Mouse (Mus musculus) limb, embryonic 13.5 days (tissue): Measurements from ENCODE around the gene Gm9508. TPM values are rescaled to one million over a fixed set of nuclear protein-coding genes. Genes with fewer than 3 reads are reported as not detected.

Experiments
- ATAC-seq: fragments of 200-750 bp; cut with Nextera tagmentation; 2 replicates; pipeline ENCODE4 v1.8.0; 2017; ENCODE audit warnings: low read depth, moderate number of reproducible peaks, moderate TSS enrichment; ENCODE audit not compliant: low FRiP score
- H3K27ac ChIP-seq: fragments of 300-500 bp; sonication (generic); 2 replicates; pipeline ENCODE4 v1.5.1; 2015; ENCODE audit warnings: inconsistent platforms, mild to moderate bottlenecking, moderate library complexity
- H3K27me3 ChIP-seq: fragments of 300-500 bp; sonication (generic); 2 replicates; pipeline ENCODE4 v1.6.1; 2015; ENCODE audit warnings: mild to moderate bottlenecking, inconsistent platforms
- H3K36me3 ChIP-seq: fragments of 300-500 bp; sonication (generic); 2 replicates; pipeline ENCODE4 v1.6.1; 2015; ENCODE audit warnings: inconsistent platforms, mild to moderate bottlenecking, moderate library complexity
- H3K4me1 ChIP-seq: fragments of 300-500 bp; sonication (generic); 2 replicates; pipeline ENCODE4 v1.6.1; 2015; ENCODE audit warnings: inconsistent platforms
- H3K4me2 ChIP-seq: fragments of 300-500 bp; sonication (generic); replicated peaks from 2 replicates; pipeline ENCODE4 v1.6.1; 2015; ENCODE audit warnings: inconsistent platforms, mild to moderate bottlenecking, moderate library complexity
- H3K4me3 ChIP-seq: fragments of 300-500 bp; sonication (generic); 2 replicates; pipeline ENCODE4 v1.5.1; 2015; ENCODE audit warnings: moderate library complexity, mild to moderate bottlenecking, inconsistent platforms
- H3K9ac ChIP-seq: fragments of 300-500 bp; sonication (generic); 2 replicates; pipeline ENCODE4 v1.6.1; 2015; ENCODE audit warnings: mild to moderate bottlenecking, inconsistent platforms
- H3K9me3 ChIP-seq: fragments of 300-500 bp; sonication (generic); 2 replicates; pipeline ENCODE4 v1.6.1; 2016; ENCODE audit warnings: inconsistent platforms
- WGBS: fragments of 180-500 bp; shearing (Covaris S2); methylation state at CpG from one replicate; pipeline ENCODE4 v1.1.7; 2015; 5-methylcytosine and 5-hydroxymethylcytosine counted together
- polyA plus RNA-seq: library from polyadenylated mRNA; unstranded; fragments of >200 nt; fragmentation: Nextera tagmentation; extraction: Ambion mirVana; gene quantifications from 2 replicates; pipeline ENCODE4 v1.2.1, GENCODE M21; 2015

The Gm9508 gene
- polyA plus RNA-seq, 1 experiment from 2014 or later: not detected

DNA sequence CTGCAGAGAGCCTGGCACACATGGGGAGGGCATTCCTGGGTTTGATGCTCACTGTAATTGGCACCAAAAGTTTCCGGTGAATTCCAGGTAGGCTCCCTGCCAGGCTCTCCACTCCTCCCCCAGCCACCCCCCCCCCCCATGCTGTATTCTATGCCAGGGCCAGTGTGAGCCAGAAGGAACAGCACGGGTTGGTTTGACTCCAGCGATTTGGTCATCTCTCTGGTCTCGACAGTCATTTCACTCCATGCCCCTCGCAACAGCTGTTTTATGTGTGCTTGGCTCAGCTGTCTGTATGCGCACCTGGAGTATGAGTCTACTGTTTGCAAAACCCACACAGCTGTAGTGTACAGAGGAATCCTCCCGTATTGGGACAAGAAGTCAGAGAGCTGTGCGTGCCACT lies 30.7 kb downstream of the Gm9508 start:
- 0 out of 2 replicates have a peak, but pooled peaks have one; percentile 33 for ATAC-seq
- no peak overlapping the region for H3K4me3 ChIP-seq
- WGBS: 50% methylated on average over 8 of the region's 8 CpGs
- no peak overlapping the region for H3K4me2 ChIP-seq
- no peak overlapping the region for H3K27ac ChIP-seq
- peaks cover 19% of the 10 kb centered on the region for H3K27me3 ChIP-seq
- peaks cover 31% of the 10 kb centered on the region for H3K4me1 ChIP-seq
- H3K36me3 ChIP-seq: no peaks in the 10 kb centered on the region
- H3K9ac ChIP-seq: no peak overlapping the region
- no peaks in the 10 kb centered on the region for H3K9me3 ChIP-seq

DNA sequence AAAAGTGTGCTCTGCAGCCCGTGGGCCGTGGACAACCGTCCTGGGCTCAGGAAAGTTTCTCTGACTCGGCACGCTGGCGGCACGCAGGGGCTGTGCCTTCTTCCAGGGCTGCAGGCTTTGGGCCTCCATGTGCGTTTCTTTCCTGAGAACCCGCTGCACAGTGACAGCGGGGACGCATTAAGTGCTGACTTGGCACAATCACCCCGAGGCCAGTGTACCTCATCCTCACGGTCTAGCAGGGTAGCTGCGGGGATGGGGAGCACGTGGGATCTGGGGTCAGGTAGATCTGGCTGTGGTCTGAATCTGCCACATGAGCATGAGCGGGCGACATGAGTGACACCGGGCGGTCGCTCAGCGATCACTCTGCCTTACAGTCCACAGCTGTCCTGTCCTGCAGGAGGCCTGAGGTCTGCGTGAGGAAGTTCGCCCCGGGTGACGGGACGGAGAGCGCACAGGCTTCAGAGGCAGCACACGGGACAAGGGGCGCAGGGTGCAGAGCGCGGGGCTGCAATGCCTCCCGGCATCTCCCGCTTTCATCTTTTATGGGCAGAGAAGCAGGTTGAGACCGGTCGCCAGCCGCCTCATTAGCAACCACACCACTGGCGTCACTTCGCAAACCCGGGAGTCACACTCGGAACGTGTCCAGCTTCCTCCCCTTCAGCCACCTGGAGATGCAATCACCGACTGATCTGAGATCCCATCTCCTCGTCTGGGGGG lies 32.9 kb downstream of the Gm9508 start:
- Histone ChIP-seq H3K4me2 (peak overlapping the region; percentile 57), H3K4me3 (peak overlapping the region; percentile 20; the same call in 1 of the 2 replicates), H3K9ac (peak overlapping the region; percentile 43; the same call in 1 of the 2 replicates), H3K27ac (no peak overlapping the region; the same call in 1 of the 2 replicates), H3K27me3 (peaks cover 19% of the 10 kb centered on the region), H3K4me1 (peaks cover 31% of the 10 kb centered on the region), H3K36me3 (no peaks in the 10 kb centered on the region), H3K9me3 (no peaks in the 10 kb centered on the region)
- peak; percentile 38; the same call in 1 of the 2 replicates for ATAC-seq
- 18% methylated on average over 43 of the region's 43 CpGs for WGBS

- no peak overlapping the region for H3K4me2 ChIP-seq
- no peak overlapping the region for H3K4me3 ChIP-seq
- peaks cover 16% of the 10 kb centered on the region for H3K4me1 ChIP-seq
- no peak for ATAC-seq
- H3K27ac ChIP-seq: no peak overlapping the region
- no peak overlapping the region for H3K9ac ChIP-seq
- no peaks in the 10 kb centered on the region for H3K36me3 ChIP-seq
- 63% methylated on average over 15 of the region's 15 CpGs for WGBS
- no peaks in the 10 kb centered on the region for H3K9me3 ChIP-seq
- peaks cover 1% of the 10 kb centered on the region; the same call in 1 of the 2 replicates for H3K27me3 ChIP-seq
These were observed 38.6 kb downstream of the Gm9508 start for GRCm38 (mm10) chr10:77658286-77658994.

DNA sequence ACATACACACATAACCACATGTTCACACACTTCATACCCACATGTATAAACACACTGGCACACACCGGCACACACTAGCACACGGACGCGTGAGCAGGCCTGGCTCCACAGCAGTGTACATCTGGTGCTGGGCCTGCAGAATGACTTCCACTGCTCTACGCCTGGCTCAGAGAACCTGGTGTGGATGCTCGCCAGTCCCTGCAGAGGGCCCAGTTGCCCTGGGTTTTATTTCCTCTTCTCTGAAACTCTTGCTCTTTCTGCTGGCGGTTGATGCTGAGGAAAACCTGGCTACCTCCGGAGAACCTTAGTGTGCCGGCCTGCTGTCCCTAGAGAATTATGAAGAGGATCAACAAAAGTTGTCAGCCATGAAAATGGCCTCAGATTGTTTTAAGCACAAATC lies 45.0 kb downstream of the Gm9508 start:
- Histone ChIP-seq H3K27ac (no peak overlapping the region), H3K9me3 (no peaks in the 10 kb centered on the region), H3K4me1 (peaks cover 13% of the 10 kb centered on the region), H3K4me2 (no peak overlapping the region), H3K36me3 (peaks cover 4% of the 10 kb centered on the region; the same call in 1 of the 2 replicates), H3K4me3 (no peak overlapping the region), H3K9ac (no peak overlapping the region), H3K27me3 (no peaks in the 10 kb centered on the region)
- WGBS: 85% methylated on average over 9 of the region's 9 CpGs
- no peak for ATAC-seq

GRCm38 (mm10) chr10:77647901-77648300 lies 49.1 kb downstream of the Gm9508 start:
- Histone ChIP-seq H3K9me3 (no peaks in the 10 kb centered on the region), H3K4me3 (no peak overlapping the region), H3K4me2 (no peak overlapping the region), H3K9ac (no peak overlapping the region), H3K36me3 (peaks cover 45% of the 10 kb centered on the region), H3K4me1 (peaks cover 13% of the 10 kb centered on the region), H3K27ac (no peak overlapping the region), H3K27me3 (no peaks in the 10 kb centered on the region)
- ATAC-seq: no peak
- 83% methylated on average over 8 of the region's 8 CpGs for WGBS

DNA sequence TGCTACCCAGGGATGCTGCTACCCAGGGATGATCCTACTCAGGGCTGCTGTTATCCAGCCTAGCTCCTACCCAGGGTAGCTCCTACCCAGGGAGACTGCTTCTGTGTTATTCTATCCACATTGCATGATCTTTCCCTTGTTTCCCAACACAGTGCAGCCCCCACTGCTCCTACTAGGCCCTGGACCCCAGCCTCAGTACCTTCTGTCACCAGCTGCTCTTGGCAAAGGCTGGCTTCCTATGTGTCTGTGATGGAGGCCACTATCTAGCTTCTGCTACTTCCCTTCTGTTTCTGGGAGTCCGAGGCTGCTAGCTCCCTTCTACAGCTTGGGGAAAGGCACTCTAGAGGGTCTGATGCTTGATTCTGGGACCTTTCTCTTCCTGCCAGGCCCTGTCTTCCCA lies 49.6 kb downstream of the Gm9508 start:
- WGBS: 75% methylated on average over 1 of the region's 1 CpGs
- no peak for ATAC-seq

More for the DNA sequence above, 49.6 kb downstream of the Gm9508 start:
- no peak overlapping the region for H3K27ac ChIP-seq
- peaks cover 48% of the 10 kb centered on the region for H3K36me3 ChIP-seq
- no peaks in the 10 kb centered on the region for H3K9me3 ChIP-seq
- peaks cover 13% of the 10 kb centered on the region for H3K4me1 ChIP-seq
- H3K4me2 ChIP-seq: no peak overlapping the region
- H3K4me3 ChIP-seq: no peak overlapping the region
- no peak overlapping the region for H3K9ac ChIP-seq
- no peaks in the 10 kb centered on the region for H3K27me3 ChIP-seq

Other genes starting within 250 kb of the Gm9508 start
- 40.7 and 43.6 TPM in 2 replicates for gene Fam207a, start 181.4 kb downstream of the Gm9508 start, polyA plus RNA-seq
- gene Itgb2, start 167.0 kb downstream of the Gm9508 start, polyA plus RNA-seq: 1.2 and 1.3 TPM in 2 replicates
- gene Pttg1ip, start 115.5 kb downstream of the Gm9508 start, polyA plus RNA-seq: 122 and 124 TPM in 2 replicates
- gene Sumo3, start 91.1 kb downstream of the Gm9508 start, polyA plus RNA-seq: 389 and 422 TPM in 2 replicates
- 3.9 TPM in 1 of 2 replicates, not detected in the other for gene Gm49325, start 91.0 kb downstream of the Gm9508 start, polyA plus RNA-seq
- gene Ube2g2, start 75.0 kb downstream of the Gm9508 start, polyA plus RNA-seq: 89.3 and 96.0 TPM in 2 replicates
- gene Tspear, start 10.7 kb downstream of the Gm9508 start, polyA plus RNA-seq: 0.74 and 1.3 TPM in 2 replicates
- gene Gm19402, start 6.5 kb downstream of the Gm9508 start, polyA plus RNA-seq: not detected in 2 replicates
- not detected in 2 replicates for gene Gm10272, start 9.4 kb upstream of the Gm9508 start, polyA plus RNA-seq
- 0.51 TPM in 1 of 2 replicates, not detected in the other for gene Gm10024, start 14.2 kb upstream of the Gm9508 start, polyA plus RNA-seq
- gene Gm10142, start 18.6 kb upstream of the Gm9508 start, polyA plus RNA-seq: not detected in 2 replicates
- gene Krtap12-1, start 23.4 kb upstream of the Gm9508 start, polyA plus RNA-seq: 0.23 TPM in 1 of 2 replicates, not detected in the other
- gene Gm10100, start 29.3 kb upstream of the Gm9508 start, polyA plus RNA-seq: not detected in 2 replicates
- not detected in 2 replicates for gene Gm18596, start 45.4 kb upstream of the Gm9508 start, polyA plus RNA-seq
- not detected in 2 replicates for gene Gm9736, start 54.1 kb upstream of the Gm9508 start, polyA plus RNA-seq
- gene Gm3233, start 62.4 kb upstream of the Gm9508 start, polyA plus RNA-seq: not detected in 2 replicates
- gene Gm3238, start 74.1 kb upstream of the Gm9508 start, polyA plus RNA-seq: not detected in 2 replicates
- gene Gm7138, start 79.7 kb upstream of the Gm9508 start, polyA plus RNA-seq: not detected in 2 replicates
- gene Gm3250, start 85.3 kb upstream of the Gm9508 start, polyA plus RNA-seq: not detected in 2 replicates
- gene Gm7137, start 91.0 kb upstream of the Gm9508 start, polyA plus RNA-seq: not detected in 2 replicates
- not detected in 2 replicates for gene Gm9639, start 97.8 kb upstream of the Gm9508 start, polyA plus RNA-seq
- gene Gm19668, start 101.9 kb upstream of the Gm9508 start, polyA plus RNA-seq: not detected in 2 replicates
- not detected in 2 replicates for gene Gm9507, start 114.6 kb upstream of the Gm9508 start, polyA plus RNA-seq
- gene Gm2696, start 117.4 kb upstream of the Gm9508 start, polyA plus RNA-seq: not detected in 2 replicates
- not detected in 2 replicates for gene Krtap10-4, start 129.9 kb upstream of the Gm9508 start, polyA plus RNA-seq
- gene Krtap10-10, start 138.7 kb upstream of the Gm9508 start, polyA plus RNA-seq: not detected in 2 replicates
- not detected in 2 replicates for gene Gm36176, start 149.6 kb upstream of the Gm9508 start, polyA plus RNA-seq
- not detected in 2 replicates for gene Gm10318, start 155.6 kb upstream of the Gm9508 start, polyA plus RNA-seq
- not detected in 2 replicates for gene Gm3285, start 164.7 kb upstream of the Gm9508 start, polyA plus RNA-seq
- gene Lrrc3, start 205.3 kb upstream of the Gm9508 start, polyA plus RNA-seq: 4.1 and 4.7 TPM in 2 replicates